8 mouse cellular contexts compared by ENCODE assay signal in the genomic region with DNA sequence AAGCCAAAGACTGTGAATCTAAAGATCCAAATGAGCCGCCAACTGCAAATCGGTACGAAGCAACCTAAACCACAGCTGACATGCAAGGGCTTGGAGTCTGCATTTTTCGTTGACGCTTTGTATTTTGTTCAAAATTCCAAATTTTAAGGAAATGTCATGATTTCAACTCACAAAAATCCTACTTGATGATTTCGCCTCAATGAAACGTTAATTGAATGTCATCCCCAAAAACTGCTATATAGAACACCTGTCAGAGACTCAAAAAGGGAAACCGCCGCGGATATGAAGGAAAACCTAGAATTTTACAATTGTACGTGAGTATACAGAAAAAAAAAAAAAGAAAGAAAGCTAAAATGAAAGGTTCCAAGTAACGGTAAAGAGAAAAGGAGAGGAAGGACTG. TPM values are rescaled to one million over a fixed set of nuclear protein-coding genes. Genes with fewer than 3 reads are reported as not detected.
A peak's percentile ranks its signal among the peaks of the same experiment; 100 is the strongest.
DNase-seq lines count a peak whose midpoint lies in the region; ATAC-seq and TF ChIP-seq lines count a peak whose summit lies in the region.

No protein-coding gene starts in this region.

- H3K27me3 ChIP-seq in embryonic facial prominence, embryonic 14.5 days (replicated peaks; ENCODE audit: control insufficient read depth, insufficient read depth, low read length), result no peaks in the 10 kb centered on the region
- H3K27me3 ChIP-seq in intestine, embryonic 16.5 days (replicated peaks; ENCODE audit: control insufficient read depth, insufficient read depth, low read length), result no peaks in the 10 kb centered on the region
- no peaks in the 10 kb centered on the region for H3K27me3 ChIP-seq in neural tube, embryonic 13.5 days

- H3K4me3 ChIP-seq in lung, adult 2 months (replicated peaks; ENCODE audit: extremely low read depth, low read depth, low read length), result peak overlapping the region; percentile 75
- peak overlapping the region; percentile 97 for H3K4me3 ChIP-seq in embryonic facial prominence, embryonic 14.5 days (ENCODE audit: low read depth, low read length)
- peak overlapping the region; percentile 80 for H3K4me3 ChIP-seq in intestine, embryonic 16.5 days (ENCODE audit: low read length)
- peak overlapping the region; percentile 89 for H3K4me3 ChIP-seq in neural tube, embryonic 13.5 days

- no peak for TF ChIP-seq CTCF in lung, adult 2 months (IDR thresholded peaks at IDR 0.05; ENCODE audit: insufficient read depth, low read length)

- peak overlapping the region; percentile 84 for H3K4me2 ChIP-seq in embryonic facial prominence, embryonic 14.5 days (ENCODE audit: low read depth, low read length)
- peak overlapping the region; percentile 81 for H3K4me2 ChIP-seq in intestine, embryonic 16.5 days (ENCODE audit: low read depth, low read length)
- peak overlapping the region; percentile 76 for H3K4me2 ChIP-seq in neural tube, embryonic 13.5 days

- DNase-seq in lung, adult 2 months, result no peak
- no peak for DNase-seq in lung, postnatal 4 days
- no peak for DNase-seq in embryonic facial prominence, embryonic 14.5 days (ENCODE audit: low spot score)
- DNase-seq in T-cell, adult 2 months (ENCODE audit: low spot score), result no peak
- DNase-seq in cerebellum, adult 18-20 months, result no peak

- 33% methylated on average over 12 of the region's 12 CpGs for WGBS in lung, adult 2 months
- 17% methylated on average over 12 of the region's 12 CpGs for WGBS in embryonic facial prominence, embryonic 14.5 days
- WGBS in intestine, embryonic 16.5 days, result 21% methylated on average over 12 of the region's 12 CpGs
- 15% methylated on average over 12 of the region's 12 CpGs for WGBS in neural tube, embryonic 13.5 days

- ATAC-seq in embryonic facial prominence, embryonic 14.5 days (ENCODE audit: low read depth), result no peak
- ATAC-seq in intestine, embryonic 16.5 days, result no peak
- ATAC-seq in neural tube, embryonic 13.5 days (ENCODE audit: low read depth), result no peak
- ATAC-seq in inflammation-experienced regulatory T-cells, adult 6 months, result no peak

- H3K9me3 ChIP-seq in embryonic facial prominence, embryonic 14.5 days (ENCODE audit: control insufficient read depth, low read length), result no peaks in the 10 kb centered on the region
- H3K9me3 ChIP-seq in intestine, embryonic 16.5 days (ENCODE audit: control insufficient read depth, low read length), result no peaks in the 10 kb centered on the region
- no peaks in the 10 kb centered on the region for H3K9me3 ChIP-seq in neural tube, embryonic 13.5 days

- peak overlapping the region; percentile 89 for H3K9ac ChIP-seq in embryonic facial prominence, embryonic 14.5 days (ENCODE audit: low read depth, low read length)
- peak overlapping the region; percentile 81 for H3K9ac ChIP-seq in intestine, embryonic 16.5 days (ENCODE audit: low read depth, low read length)
- peak overlapping the region; percentile 97 for H3K9ac ChIP-seq in neural tube, embryonic 13.5 days

- H3K36me3 ChIP-seq in embryonic facial prominence, embryonic 14.5 days (ENCODE audit: control insufficient read depth, insufficient read depth, low read length), result peaks cover 38% of the 10 kb centered on the region
- no peaks in the 10 kb centered on the region for H3K36me3 ChIP-seq in intestine, embryonic 16.5 days (ENCODE audit: control insufficient read depth, insufficient read depth, low read length)
- H3K36me3 ChIP-seq in neural tube, embryonic 13.5 days, result peaks cover 36% of the 10 kb centered on the region

- H3K4me1 ChIP-seq in lung, adult 2 months (ENCODE audit: control insufficient read depth, insufficient read depth, low read length), result no peaks in the 10 kb centered on the region; the same call in 1 of the 2 replicates
- H3K4me1 ChIP-seq in embryonic facial prominence, embryonic 14.5 days (ENCODE audit: control insufficient read depth, insufficient read depth, low read length), result peaks cover 11% of the 10 kb centered on the region; the same call in 1 of the 2 replicates
- no peaks in the 10 kb centered on the region for H3K4me1 ChIP-seq in intestine, embryonic 16.5 days (ENCODE audit: control insufficient read depth, insufficient read depth, low read length)
- peaks cover 37% of the 10 kb centered on the region for H3K4me1 ChIP-seq in neural tube, embryonic 13.5 days (replicated peaks)

- H3K27ac ChIP-seq in embryonic facial prominence, embryonic 14.5 days (replicated peaks; ENCODE audit: low read depth, low read length), result peak overlapping the region; percentile 99; the same call in 1 of the 2 replicates
- H3K27ac ChIP-seq in intestine, embryonic 16.5 days (ENCODE audit: low read length), result no peak overlapping the region
- H3K27ac ChIP-seq in neural tube, embryonic 13.5 days (replicated peaks), result peak overlapping the region; percentile 100

- no peak for TF ChIP-seq POLR2A in lung, adult 2 months (IDR thresholded peaks at IDR 0.05; ENCODE audit: borderline replicate concordance, extremely low read depth, low read depth, low read length)

RNA-seq across cellular contexts. Expression of a gene that starts 1.0 kb away (rescaled TPM):
- 18.0 and 24.0 TPM in 2 replicates for polyA plus RNA-seq in lung, adult 2 months (2012; rRNA removed)
- 146 and 157 TPM in 2 replicates for polyA plus RNA-seq in embryonic facial prominence, embryonic 14.5 days (2014; fragmentation: Nextera tagmentation; extraction: Ambion mirVana)
- 49.4 and 56.3 TPM in 2 replicates for polyA plus RNA-seq in intestine, embryonic 16.5 days (2015; fragmentation: Nextera tagmentation; extraction: Ambion mirVana)
- 266 and 271 TPM in 2 replicates for polyA plus RNA-seq in neural tube, embryonic 13.5 days (2015; fragmentation: Nextera tagmentation; extraction: Ambion mirVana)
- 10 to 100 TPM; 64.5 to 71.5 (median 67.4) TPM for polyA plus RNA-seq in inflammation-experienced regulatory T-cells, adult 6 months (2017; shearing (Covaris generic))

RNA-seq across cellular contexts. Expression of a gene that starts 40.1 kb away (rescaled TPM):
- 0.81 and 1.5 TPM in 2 replicates for polyA plus RNA-seq in lung, adult 2 months (2012; rRNA removed)
- 3.7 and 4.0 TPM in 2 replicates for polyA plus RNA-seq in embryonic facial prominence, embryonic 14.5 days (2014; fragmentation: Nextera tagmentation; extraction: Ambion mirVana)
- polyA plus RNA-seq in intestine, embryonic 16.5 days (2015; fragmentation: Nextera tagmentation; extraction: Ambion mirVana), result 1.9 and 2.0 TPM in 2 replicates
- 2.9 and 5.2 TPM in 2 replicates for polyA plus RNA-seq in neural tube, embryonic 13.5 days (2015; fragmentation: Nextera tagmentation; extraction: Ambion mirVana)
- polyA plus RNA-seq in inflammation-experienced regulatory T-cells, adult 6 months (2017; shearing (Covaris generic)), result 10 to 100 TPM in 2 of 3 experiments, 1 to 10 TPM in 1; 6.4 to 15.4 (median 14.2) TPM
